Mouse (Mus musculus) liver, embryonic 18 days (tissue): Measurements from ENCODE around the gene Vwce. TPM values are rescaled to one million over a fixed set of nuclear protein-coding genes. Genes with fewer than 3 reads are reported as not detected.

Experiments used
- polyA plus RNA-seq: library from polyadenylated mRNA; depleted of rRNA; stranded (reverse); fragments of >200 nt; gene quantifications from 2 replicates; pipeline ENCODE4 v1.2.3, GENCODE M21; 2012; rRNA removed

Gene Vwce
- 15.1 and 19.5 TPM in 2 replicates for polyA plus RNA-seq

GRCm38 (mm10) chr19:10634106-10634871, at the start of gene Vwce:
Gene Vwce, plus strand, starts transcription at chr19:10634213.

GRCm38 (mm10) chr19:10605293-10605900, 28.6 kb upstream of the Vwce start, which contains the start of the genes Ddb1 and Tkfc:
Gene Ddb1, plus strand, starts transcription at chr19:10605327.
Gene Tkfc, minus strand, starts transcription at chr19:10605654.

GRCm38 (mm10) chr19:10677915-10678771, 44.1 kb downstream of the Vwce start, which contains the start of gene Pga5:
Gene Pga5, minus strand, starts transcription at chr19:10678071.

GRCm38 (mm10) chr19:10688537-10689352, 54.7 kb downstream of the Vwce start, which contains the start of gene Vps37c:
Gene Vps37c, plus strand, starts transcription at chr19:10688735.

Other genes with a start within 250 kb of the Vwce start
- gene Syt7, start 245.1 kb upstream of the Vwce start, polyA plus RNA-seq, result 0.14 and 0.20 TPM in 2 replicates
- 0.05 and 0.06 TPM in 2 replicates for gene Lrrc10b, start 176.7 kb upstream of the Vwce start, polyA plus RNA-seq
- 0.18 and 0.21 TPM in 2 replicates for gene Ppp1r32, start 151.3 kb upstream of the Vwce start, polyA plus RNA-seq
- gene Cpsf7, start 108.9 kb upstream of the Vwce start, polyA plus RNA-seq, result 19.1 and 22.0 TPM in 2 replicates
- 18.3 and 19.4 TPM in 2 replicates for gene Sdhaf2, start 108.1 kb upstream of the Vwce start, polyA plus RNA-seq
- gene Tmem216, start 78.0 kb upstream of the Vwce start, polyA plus RNA-seq, result 12.5 and 14.9 TPM in 2 replicates
- gene Cyb561a3, start 57.0 kb upstream of the Vwce start, polyA plus RNA-seq, result 21.5 and 23.8 TPM in 2 replicates
- gene Tmem138, start 56.9 kb upstream of the Vwce start, polyA plus RNA-seq, result 6.7 and 6.9 TPM in 2 replicates
- gene Ddb1, start 28.9 kb upstream of the Vwce start, polyA plus RNA-seq, result 78.8 and 85.5 TPM in 2 replicates
- gene Tkfc, start 28.6 kb upstream of the Vwce start, polyA plus RNA-seq, result 70.0 and 78.9 TPM in 2 replicates
- gene Pga5, start 43.9 kb downstream of the Vwce start, polyA plus RNA-seq, result 0.02 TPM in 1 of 2 replicates, not detected in the other
- 5.9 and 7.1 TPM in 2 replicates for gene Vps37c, start 54.5 kb downstream of the Vwce start, polyA plus RNA-seq
- 0.08 and 0.10 TPM in 2 replicates for gene Cd5, start 104.8 kb downstream of the Vwce start, polyA plus RNA-seq
- 0.04 TPM in 1 of 2 replicates, not detected in the other for gene Cd6, start 195.8 kb downstream of the Vwce start, polyA plus RNA-seq
- 8.7 and 8.9 TPM in 2 replicates for gene Slc15a3, start 205.5 kb downstream of the Vwce start, polyA plus RNA-seq
- gene Tmem132a, start 235.7 kb downstream of the Vwce start, polyA plus RNA-seq, result 2.2 and 2.5 TPM in 2 replicates
- 10.9 and 11.7 TPM in 2 replicates for gene Tmem109, start 247.8 kb downstream of the Vwce start, polyA plus RNA-seq